Comparison of ENCODE assay signal across 8 mouse cellular contexts in genomic region chr15:8629317-8629831, GRCm38 (mm10).
DNase-seq lines count a peak whose midpoint lies in the region; ATAC-seq and TF ChIP-seq lines count a peak whose summit lies in the region.

No protein-coding gene starts in this region.

- H3K4me3 ChIP-seq in hindbrain, embryonic 12.5 days, result peak overlapping the region; percentile 38
- H3K4me3 ChIP-seq in lung, embryonic 14.5 days (ENCODE audit: low read depth, low read length), result peak overlapping the region; percentile 27

- WGBS in hindbrain, embryonic 12.5 days, result under 1% methylated on average over 13 of the region's 13 CpGs
- 1% methylated on average over 13 of the region's 13 CpGs for WGBS in lung, embryonic 14.5 days

- peak overlapping the region; percentile 81 for H3K4me2 ChIP-seq in hindbrain, embryonic 12.5 days (replicated peaks)
- H3K4me2 ChIP-seq in lung, embryonic 14.5 days, result peak overlapping the region; percentile 68

- no peaks in the 10 kb centered on the region for H3K9me3 ChIP-seq in hindbrain, embryonic 12.5 days (replicated peaks)
- H3K9me3 ChIP-seq in lung, embryonic 14.5 days (ENCODE audit: low read depth, low read length), result no peaks in the 10 kb centered on the region

- H3K36me3 ChIP-seq in hindbrain, embryonic 12.5 days, result no peaks in the 10 kb centered on the region
- H3K36me3 ChIP-seq in lung, embryonic 14.5 days (ENCODE audit: insufficient read depth), result no peaks in the 10 kb centered on the region

- peak overlapping the region; percentile 57; the same call in 1 of the 2 replicates for H3K27ac ChIP-seq in hindbrain, embryonic 12.5 days
- H3K27ac ChIP-seq in lung, embryonic 14.5 days (ENCODE audit: low read depth), result no peak overlapping the region

- peaks cover 25% of the 10 kb centered on the region for H3K4me1 ChIP-seq in hindbrain, embryonic 12.5 days
- 0 out of 2 replicates have a peak, but pooled peaks cover 6% of the 10 kb centered on the region for H3K4me1 ChIP-seq in lung, embryonic 14.5 days (ENCODE audit: insufficient read depth)

- peaks cover 18% of the 10 kb centered on the region for H3K27me3 ChIP-seq in hindbrain, embryonic 12.5 days
- H3K27me3 ChIP-seq in lung, embryonic 14.5 days (ENCODE audit: insufficient read depth, low read length), result no peaks in the 10 kb centered on the region

- TF ChIP-seq CTCF in lung, embryonic 14.5 days (IDR thresholded peaks at IDR 0.05; ENCODE audit: low read depth), result peak; percentile 84

- DNase-seq in NIH3T3 (ENCODE audit: low read depth), result peak; percentile 88
- DNase-seq in cerebellum, adult 9-11 months, result peak; percentile 78
- peak; percentile 65 to 82 for DNase-seq in frontal cortex, postnatal 10 days (ENCODE audit: low spot score in 2 of 2)
- DNase-seq in layer of hippocampus, adult 9-11 months, result peak; percentile 76
- DNase-seq in lung, embryonic 14.5 days, result peak; percentile 91
- peak; percentile 40 for DNase-seq in ovary, postnatal 10 days (ENCODE audit: low spot score)
- peak; percentile 73 for DNase-seq in urinary bladder, postnatal 14 days (ENCODE audit: low spot score)

- H3K9ac ChIP-seq in hindbrain, embryonic 12.5 days, result peak overlapping the region; percentile 46
- peak overlapping the region; percentile 33 for H3K9ac ChIP-seq in lung, embryonic 14.5 days

- peak; percentile 93 for ATAC-seq in hindbrain, embryonic 12.5 days (ENCODE audit: low FRiP score)
- peak; percentile 92 for ATAC-seq in lung, embryonic 14.5 days (ENCODE audit: insufficient read depth)

Comparison
In these comparisons a context has a peak if more than half of its experiments do, and no peak if none do; other contexts are left out.
1. DNase-seq: peak in every context shown above with its lines; median percentile 91 in lung, embryonic 14.5 days; 88 in NIH3T3; 78 in cerebellum, adult 9-11 months; 76 in layer of hippocampus, adult 9-11 months; 74 in frontal cortex, postnatal 10 days; 73 in urinary bladder, postnatal 14 days; 40 in ovary, postnatal 10 days.